Mouse (Mus musculus) testis, postnatal 14 days (tissue): ENCODE results near the gene Il11.

Experiments used
- DNase-seq: peaks from one replicate; pipeline ENCODE4 v3.0.0; 2021; ENCODE audit warnings: low spot score

Gene Il11

DNA sequence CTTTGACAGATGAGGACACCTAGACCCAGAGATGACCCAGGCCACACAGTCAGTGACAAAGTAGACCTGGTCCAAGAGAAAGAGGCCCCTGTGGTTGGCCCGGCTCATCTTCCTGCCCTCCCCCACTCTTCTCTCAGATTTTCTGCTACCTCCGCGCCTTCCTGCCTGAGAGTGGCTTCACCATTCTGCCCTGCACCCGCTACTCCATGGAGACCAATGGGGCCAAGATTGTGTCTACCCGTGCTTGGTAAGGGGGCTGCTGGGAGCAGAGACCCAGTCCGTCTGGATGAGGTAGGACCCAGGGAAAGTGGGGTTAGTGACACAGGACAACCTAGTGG, 40.2 kb downstream of the Il11 start:
- peak; percentile 9 for DNase-seq

DNA sequence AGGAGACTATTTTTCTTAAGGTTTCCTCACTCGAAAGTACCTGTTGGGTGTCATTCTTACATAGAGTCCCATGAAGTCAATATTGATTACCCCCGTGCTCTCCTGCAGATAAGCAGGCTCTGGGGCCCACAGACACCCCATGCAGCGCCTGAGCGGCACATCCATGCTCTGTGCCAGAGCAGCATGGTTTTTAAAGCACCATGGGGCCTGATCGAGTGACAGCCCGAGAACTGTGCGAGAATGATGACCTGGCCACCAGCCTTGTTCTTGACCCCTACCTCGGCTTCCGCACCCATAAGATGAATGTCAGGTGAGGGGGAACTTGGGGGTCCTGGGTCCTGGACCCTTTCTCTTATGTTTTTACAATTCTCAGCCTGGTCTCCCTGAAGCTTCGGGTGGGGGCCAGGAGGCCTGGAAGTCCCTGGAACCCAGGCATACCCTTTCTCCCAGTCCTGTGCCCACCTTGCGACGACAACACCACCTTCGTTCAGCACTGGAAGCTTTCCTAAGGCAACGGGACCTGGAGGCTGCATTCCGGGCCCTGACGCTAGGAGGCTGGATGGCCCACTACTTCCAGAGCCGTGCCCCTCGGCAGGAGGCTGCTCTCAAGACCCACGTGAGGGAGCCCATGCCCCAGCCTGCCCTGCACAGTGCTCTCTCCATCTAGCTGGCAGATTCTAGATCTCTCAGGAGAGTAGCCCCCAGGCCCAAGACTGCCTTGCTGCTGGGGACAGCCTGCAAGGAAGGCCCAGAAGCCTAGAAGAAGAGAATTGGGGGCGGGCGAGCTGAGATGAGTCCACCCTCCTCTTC, 40.8 kb downstream of the Il11 start:
- DNase-seq = peak; percentile 9

DNA sequence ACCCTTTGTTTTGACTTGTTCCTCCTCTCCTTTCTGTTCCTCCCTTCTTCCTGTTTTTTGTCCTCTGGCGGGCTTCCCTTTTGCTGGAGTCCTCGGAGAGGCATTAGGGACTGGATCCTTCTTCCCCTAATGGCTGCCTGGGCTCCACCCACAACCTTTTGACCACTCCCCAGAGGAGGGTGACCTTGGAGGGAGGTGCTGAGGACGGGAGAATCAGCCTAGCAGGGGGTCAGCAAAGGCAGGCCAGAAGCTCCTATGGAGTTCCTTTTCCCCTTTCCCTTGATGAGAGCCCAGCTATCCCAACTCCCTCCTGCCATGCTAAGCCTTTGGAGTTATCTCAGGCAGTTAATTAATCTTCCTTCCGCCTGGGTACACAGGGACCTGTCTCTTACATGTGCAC, 41.5 kb downstream of the Il11 start:
- peak; percentile 32 for DNase-seq

- DNase-seq = no peak
Measured at GRCm38 (mm10) chr7:4740309-4740727, 42.3 kb downstream of the Il11 start.

DNA sequence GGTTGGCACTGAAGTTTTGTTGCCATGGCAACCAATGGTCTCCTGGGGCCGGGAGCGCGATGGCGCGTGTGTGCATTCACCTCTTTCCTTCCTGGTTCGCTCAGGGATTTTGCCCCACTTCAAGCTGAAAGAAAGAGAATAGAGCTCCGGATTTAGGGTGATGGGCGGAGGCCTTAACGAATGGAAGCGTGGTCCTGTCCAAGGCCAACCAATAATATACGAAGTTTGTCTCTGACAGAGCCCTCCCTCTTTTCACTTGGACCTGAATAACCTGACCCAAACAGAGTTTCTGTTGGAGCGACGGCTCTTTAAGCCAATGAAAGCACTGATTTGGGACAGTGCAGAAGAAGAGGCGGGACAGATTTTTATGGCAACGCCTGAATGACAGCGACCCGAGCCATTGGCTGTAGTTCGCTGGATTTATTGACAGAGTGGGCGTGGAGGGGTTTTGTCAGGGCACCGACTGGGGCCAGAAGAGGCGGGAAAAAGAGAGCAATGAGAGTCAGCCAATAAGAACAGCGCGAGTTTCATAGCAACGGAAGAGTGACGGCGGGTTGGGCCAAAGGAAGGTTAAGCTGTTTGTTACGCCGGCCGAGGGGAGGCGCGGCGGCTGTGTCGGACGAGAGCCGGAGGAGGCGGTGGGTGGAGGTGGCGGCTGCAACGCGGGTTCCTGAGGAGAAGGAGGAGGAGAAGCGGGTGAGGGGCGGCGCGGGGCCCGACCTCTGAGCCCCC, 42.9 kb downstream of the Il11 start, which contains the start of gene Kmt5c:
TSS of gene Kmt5c (plus strand) at position 572 of the 732 bp plus-strand sequence.
- peak; percentile 98 for DNase-seq

- no peak for DNase-seq
Measured at GRCm38 (mm10) chr7:4739041-4739543, 43.6 kb downstream of the Il11 start.

- no peak for DNase-seq
Measured at GRCm38 (mm10) chr7:4732968-4733392, 49.7 kb downstream of the Il11 start.

GRCm38 (mm10) chr7:4731090-4731489, 51.6 kb downstream of the Il11 start:
- no peak for DNase-seq

DNA sequence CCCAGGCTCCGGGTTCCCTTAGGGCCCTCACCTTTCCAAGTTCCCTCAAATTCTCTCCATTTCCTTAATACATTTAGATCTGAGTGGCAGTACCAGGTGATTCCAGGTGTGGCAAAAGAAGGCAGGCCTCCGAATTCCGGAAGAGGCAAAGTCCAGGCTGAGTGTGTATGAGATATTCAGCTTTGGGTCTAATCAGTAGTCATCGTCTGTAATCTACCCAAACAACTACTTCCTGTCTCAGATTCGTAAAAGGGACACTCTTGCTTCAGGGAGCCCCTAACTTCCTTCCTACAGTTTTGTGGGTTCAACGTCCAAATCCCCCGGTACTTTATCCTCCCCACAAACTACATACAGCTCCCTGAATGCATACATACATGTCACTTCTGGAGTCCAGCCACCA, 57.5 kb downstream of the Il11 start, which contains the start of gene Tmem150b:
TSS of gene Tmem150b (minus strand) at position 81 of the 400 bp plus-strand sequence.
- DNase-seq = no peak

GRCm38 (mm10) chr7:4724359-4724758, 58.3 kb downstream of the Il11 start:
- no peak for DNase-seq

GRCm38 (mm10) chr7:4723508-4723907, 59.2 kb downstream of the Il11 start:
- DNase-seq = no peak
